Mouse (Mus musculus): ENCODE measurements at regions not wholly inside any gene's neighbourhood (a gene's known extent, or its start where the extent isn't known, plus 50 kb on each side); places are given as distances from the start of the nearest gene placed in this dataset.

DNA sequence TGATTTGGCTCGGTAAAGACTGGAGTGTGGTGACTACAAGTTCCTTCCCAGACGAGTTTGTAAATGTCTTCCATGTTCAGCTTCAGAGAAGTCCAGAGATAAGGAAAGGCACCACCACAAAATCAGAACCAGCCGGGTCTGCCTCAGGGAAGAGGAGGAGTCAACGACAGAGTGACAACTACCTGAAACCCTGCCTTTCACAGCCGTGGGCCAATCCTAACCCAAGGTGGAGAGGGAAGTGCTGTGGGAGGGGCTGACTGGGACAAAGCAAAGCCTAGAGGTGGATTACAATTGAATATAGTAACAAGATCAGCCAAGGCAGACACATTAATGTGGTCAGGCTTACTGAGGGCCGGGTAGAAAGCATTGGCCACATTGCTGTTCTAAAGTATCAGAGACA, 174.9 kb upstream of the Prep start:
- Histone ChIP-seq H3K79me3 (ENCODE audit: low read depth) (no peaks in the 10 kb centered on the region), H3K4me3 (ENCODE audit: insufficient read depth, poor library complexity, severe bottlenecking) (no peak overlapping the region), H3K79me2 (ENCODE audit: control insufficient read depth, insufficient read depth) (no peaks in the 10 kb centered on the region), H3ac (ENCODE audit: control insufficient read depth, insufficient read length, low read depth) (no peak overlapping the region), H3K36me3 (ENCODE audit: control insufficient read depth, insufficient read depth) (no peaks in the 10 kb centered on the region), H3K27me3 (ENCODE audit: control insufficient read depth, insufficient read depth, insufficient read length) (no peaks in the 10 kb centered on the region)
- no peak for TF ChIP-seq MAX (IDR thresholded peaks at IDR 0.05)
- TF ChIP-seq USF1 (IDR thresholded peaks at IDR 0.05; ENCODE audit: low read depth), result no peak
- TF ChIP-seq CEBPB (IDR thresholded peaks at IDR 0.05; ENCODE audit: low read depth), result no peak
- TF ChIP-seq MYOG (IDR thresholded peaks at IDR 0.05; ENCODE audit: control insufficient read depth, extremely low read depth, insufficient read length), result no peak
- TF ChIP-seq CTCF (IDR thresholded peaks at IDR 0.05; ENCODE audit: control insufficient read depth, insufficient read depth, insufficient read length), result no peak
- TF ChIP-seq MYOD1 (IDR thresholded peaks at IDR 0.05; ENCODE audit: control insufficient read depth, insufficient read length, low read depth), result no peak
- no peak for TF ChIP-seq FOSL1 (IDR thresholded peaks at IDR 0.05; ENCODE audit: insufficient read depth, low read length, poor library complexity, severe bottlenecking)

DNA sequence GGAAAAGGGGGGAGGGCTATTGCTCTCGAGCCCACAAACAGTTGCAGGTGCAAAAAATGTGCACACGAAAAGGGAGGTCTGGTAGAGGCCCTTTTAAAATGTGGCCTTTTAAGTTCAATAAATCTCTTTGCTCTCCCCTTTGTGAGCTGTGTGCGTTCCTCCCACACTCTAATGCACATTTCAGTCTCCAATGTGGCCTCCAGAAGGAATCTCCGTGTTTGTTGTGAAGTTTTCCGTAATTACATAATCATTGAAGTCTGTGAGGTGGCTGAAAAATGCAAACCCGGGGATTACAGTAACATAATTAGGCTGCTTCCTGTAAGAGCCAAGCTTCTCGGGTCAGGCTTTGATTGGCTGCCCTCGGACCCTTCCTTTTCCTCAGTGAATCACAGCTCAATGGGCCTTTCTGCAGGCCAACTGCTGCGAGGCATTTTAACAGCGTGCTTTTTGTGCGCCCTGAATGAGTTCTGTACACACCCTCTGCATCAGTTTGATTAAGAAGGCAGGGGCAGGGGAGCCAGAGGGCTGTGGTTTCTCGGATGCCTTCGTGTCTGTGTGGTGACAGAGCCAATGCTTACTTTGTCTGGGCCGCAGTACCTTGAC, 179.8 kb upstream of the Prep start:
- no peaks in the 10 kb centered on the region for H3K79me3 ChIP-seq (ENCODE audit: low read depth)
- H3K27me3 ChIP-seq (ENCODE audit: control insufficient read depth, insufficient read depth, insufficient read length), result no peaks in the 10 kb centered on the region
- H3ac ChIP-seq (ENCODE audit: control insufficient read depth, insufficient read length, low read depth), result no peak overlapping the region
- H3K36me3 ChIP-seq (ENCODE audit: control insufficient read depth, insufficient read depth), result no peaks in the 10 kb centered on the region
- H3K79me2 ChIP-seq (ENCODE audit: control insufficient read depth, insufficient read depth), result no peaks in the 10 kb centered on the region
- no peak overlapping the region for H3K4me3 ChIP-seq (ENCODE audit: insufficient read depth, poor library complexity, severe bottlenecking)
- TF ChIP-seq MAX (IDR thresholded peaks at IDR 0.05) (peak; percentile 68), CEBPB (IDR thresholded peaks at IDR 0.05; ENCODE audit: low read depth) (no peak)

DNA sequence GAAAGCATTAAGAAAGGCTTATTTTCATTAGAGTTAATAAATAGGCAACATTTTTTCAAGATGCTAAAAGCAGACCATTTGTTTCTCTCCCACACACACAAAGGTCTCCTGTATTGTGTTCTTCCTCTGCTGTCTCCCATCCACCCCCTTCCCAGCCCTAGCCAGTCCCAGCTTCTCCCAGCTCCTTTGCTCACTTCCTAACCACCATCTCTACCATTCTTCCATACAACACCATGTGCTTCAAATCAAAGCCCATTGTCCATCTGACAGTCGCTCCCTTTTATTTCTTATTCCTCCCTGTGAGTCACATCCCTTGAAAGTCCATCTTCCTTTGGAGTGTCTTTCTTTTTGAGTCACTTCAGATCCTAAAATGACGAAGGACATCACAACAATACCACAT, 185.0 kb upstream of the Prep start:
- Histone ChIP-seq H3K36me3 (ENCODE audit: control insufficient read depth, insufficient read depth) (no peaks in the 10 kb centered on the region), H3K4me3 (ENCODE audit: insufficient read depth, poor library complexity, severe bottlenecking) (no peak overlapping the region), H3K27me3 (ENCODE audit: control insufficient read depth, insufficient read depth, insufficient read length) (no peaks in the 10 kb centered on the region), H3K79me3 (ENCODE audit: low read depth) (no peaks in the 10 kb centered on the region), H3ac (ENCODE audit: control insufficient read depth, insufficient read length, low read depth) (no peak overlapping the region), H3K79me2 (ENCODE audit: control insufficient read depth, insufficient read depth) (no peaks in the 10 kb centered on the region)
- TF ChIP-seq MYOG (IDR thresholded peaks at IDR 0.05; ENCODE audit: control insufficient read depth, extremely low read depth, insufficient read length), result no peak
- TF ChIP-seq MYOD1 (IDR thresholded peaks at IDR 0.05; ENCODE audit: control insufficient read depth, insufficient read length, low read depth), result no peak
- TF ChIP-seq FOSL1 (IDR thresholded peaks at IDR 0.05; ENCODE audit: insufficient read depth, low read length, poor library complexity, severe bottlenecking), result no peak
- no peak for TF ChIP-seq MAX (IDR thresholded peaks at IDR 0.05)
- TF ChIP-seq CEBPB (IDR thresholded peaks at IDR 0.05; ENCODE audit: low read depth), result no peak
- no peak for TF ChIP-seq USF1 (IDR thresholded peaks at IDR 0.05; ENCODE audit: low read depth)
- no peak for TF ChIP-seq CTCF (IDR thresholded peaks at IDR 0.05; ENCODE audit: control insufficient read depth, insufficient read depth, insufficient read length)

DNA sequence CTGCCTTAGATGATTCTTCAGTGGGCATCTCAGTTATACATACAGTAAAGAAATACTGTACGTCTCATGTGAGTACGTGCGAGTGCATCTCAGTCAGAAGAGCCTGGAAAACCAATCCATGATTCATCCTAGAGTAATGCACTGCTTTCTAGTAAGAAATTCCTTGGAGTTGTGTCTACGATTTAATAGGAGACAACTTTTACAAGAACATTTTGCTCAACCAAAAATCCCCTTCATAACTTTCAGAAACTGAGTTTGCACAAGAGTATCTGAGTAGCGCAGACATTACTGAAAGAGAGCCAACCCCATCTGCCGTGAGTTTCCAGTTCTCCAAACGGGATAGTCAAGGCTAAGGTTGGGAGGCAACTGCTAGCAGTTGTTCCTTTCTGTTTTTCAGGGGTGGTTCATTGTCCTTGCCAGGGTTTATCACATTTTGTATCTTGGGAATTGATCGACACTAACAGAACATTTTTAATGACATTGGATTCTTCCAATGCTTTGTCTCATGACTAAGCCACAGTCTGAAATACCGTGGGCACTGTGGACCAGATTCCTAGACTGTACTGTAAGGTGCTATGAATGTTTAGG, 189.8 kb upstream of the Prep start:
- Histone ChIP-seq H3K36me3 (ENCODE audit: control insufficient read depth, insufficient read depth) (no peaks in the 10 kb centered on the region), H3K4me3 (ENCODE audit: insufficient read depth, poor library complexity, severe bottlenecking) (no peak overlapping the region), H3K27me3 (ENCODE audit: control insufficient read depth, insufficient read depth, insufficient read length) (no peaks in the 10 kb centered on the region), H3K79me3 (ENCODE audit: low read depth) (no peaks in the 10 kb centered on the region), H3K79me2 (ENCODE audit: control insufficient read depth, insufficient read depth) (no peaks in the 10 kb centered on the region), H3ac (ENCODE audit: control insufficient read depth, insufficient read length, low read depth) (no peak overlapping the region)
- TF ChIP-seq FOSL1 (IDR thresholded peaks at IDR 0.05; ENCODE audit: insufficient read depth, low read length, poor library complexity, severe bottlenecking) (peak; percentile 6), MYOG (IDR thresholded peaks at IDR 0.05; ENCODE audit: control insufficient read depth, extremely low read depth, insufficient read length) (no peak), MYOD1 (IDR thresholded peaks at IDR 0.05; ENCODE audit: control insufficient read depth, insufficient read length, low read depth) (peak; percentile 57), CEBPB (IDR thresholded peaks at IDR 0.05; ENCODE audit: low read depth) (peak; percentile 6)

DNA sequence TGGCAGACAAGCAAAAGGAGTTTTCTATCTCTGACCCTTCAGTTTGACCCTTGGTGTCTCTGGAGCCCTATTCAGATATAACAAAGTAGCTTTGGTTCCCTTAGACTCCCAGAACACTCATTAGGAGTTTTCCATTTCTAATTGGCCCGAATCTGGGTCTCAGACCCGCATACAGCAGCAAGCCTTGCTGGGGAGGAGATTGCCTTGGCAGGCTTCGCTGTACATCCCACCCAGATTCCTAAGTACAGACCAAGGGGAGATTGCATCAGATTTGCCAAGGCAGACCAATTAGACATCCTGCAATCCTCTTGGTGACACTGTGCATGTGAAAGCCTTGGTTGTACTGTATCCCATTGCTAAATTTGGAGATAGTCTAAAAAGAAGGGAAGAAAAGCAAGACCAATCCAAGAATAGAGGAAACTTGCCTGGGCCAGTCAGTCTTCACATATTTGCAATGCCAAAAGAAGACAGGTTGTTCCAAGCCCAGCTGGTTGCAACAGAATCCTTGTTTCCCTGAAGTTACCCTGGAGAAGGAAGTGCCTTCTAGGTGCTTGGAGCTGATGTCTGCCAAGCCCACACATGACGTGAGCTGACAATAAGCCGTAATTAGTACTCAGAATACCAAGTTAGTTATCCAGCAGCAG, 193.2 kb upstream of the Prep start:
- no peak for TF ChIP-seq USF1 (IDR thresholded peaks at IDR 0.05; ENCODE audit: low read depth)
- TF ChIP-seq FOSL1 (IDR thresholded peaks at IDR 0.05; ENCODE audit: insufficient read depth, low read length, poor library complexity, severe bottlenecking), result no peak
- no peak for TF ChIP-seq MYOG (IDR thresholded peaks at IDR 0.05; ENCODE audit: control insufficient read depth, extremely low read depth, insufficient read length)
- TF ChIP-seq MAX (IDR thresholded peaks at IDR 0.05), result no peak
- TF ChIP-seq CEBPB (IDR thresholded peaks at IDR 0.05; ENCODE audit: low read depth), result no peak
- TF ChIP-seq CTCF (IDR thresholded peaks at IDR 0.05; ENCODE audit: control insufficient read depth, insufficient read depth, insufficient read length), result no peak
- TF ChIP-seq MYOD1 (IDR thresholded peaks at IDR 0.05; ENCODE audit: control insufficient read depth, insufficient read length, low read depth), result no peak
- no peak overlapping the region for H3ac ChIP-seq (ENCODE audit: control insufficient read depth, insufficient read length, low read depth)
- H3K4me3 ChIP-seq (ENCODE audit: insufficient read depth, poor library complexity, severe bottlenecking), result no peak overlapping the region
- no peaks in the 10 kb centered on the region for H3K79me3 ChIP-seq (ENCODE audit: low read depth)
- H3K27me3 ChIP-seq (ENCODE audit: control insufficient read depth, insufficient read depth, insufficient read length), result no peaks in the 10 kb centered on the region
- no peaks in the 10 kb centered on the region for H3K79me2 ChIP-seq (ENCODE audit: control insufficient read depth, insufficient read depth)
- H3K36me3 ChIP-seq (ENCODE audit: control insufficient read depth, insufficient read depth), result no peaks in the 10 kb centered on the region
